Mouse (Mus musculus) activated CD4-positive, CD25-positive, alpha-beta regulatory T cell, adult 4 months (primary cell): ENCODE results near the gene Slc12a7. TPM values are rescaled to one million over a fixed set of nuclear protein-coding genes. Genes with fewer than 3 reads are reported as not detected.

Experiments
- ATAC-seq: one replicate; pipeline ENCODE4 v1.8.0; 2017
- polyA plus RNA-seq, 2 experiments: library from polyadenylated mRNA; unstranded; fragments of 100-300 nt; shearing (Covaris generic); gene quantifications; one replicate each; pipeline ENCODE4 v1.2.1; 2017

The Slc12a7 gene
- polyA plus RNA-seq, 2 experiments from 2014 or later = 30.3 to 34.9 TPM

DNA sequence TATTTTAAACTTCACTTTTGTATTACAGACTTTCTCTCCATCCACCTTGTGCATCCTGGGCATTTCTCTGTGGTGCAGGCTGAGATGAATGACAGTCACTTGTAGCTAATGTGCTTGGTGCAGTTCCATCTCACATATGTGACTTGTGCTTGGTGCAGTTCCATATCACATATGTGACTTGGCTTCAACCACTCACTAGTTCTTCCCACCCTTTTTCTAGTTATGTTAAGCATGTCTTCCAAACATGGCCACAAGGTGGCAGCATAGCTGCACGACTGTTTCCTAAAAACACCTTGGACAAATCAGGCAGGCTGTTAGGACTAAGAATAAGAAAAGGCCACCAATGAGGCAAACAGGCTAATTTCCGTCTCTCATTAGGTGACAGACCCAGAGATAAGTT is 14.7 kb upstream of the Slc12a7 start:
- peak; percentile 77 for ATAC-seq

DNA sequence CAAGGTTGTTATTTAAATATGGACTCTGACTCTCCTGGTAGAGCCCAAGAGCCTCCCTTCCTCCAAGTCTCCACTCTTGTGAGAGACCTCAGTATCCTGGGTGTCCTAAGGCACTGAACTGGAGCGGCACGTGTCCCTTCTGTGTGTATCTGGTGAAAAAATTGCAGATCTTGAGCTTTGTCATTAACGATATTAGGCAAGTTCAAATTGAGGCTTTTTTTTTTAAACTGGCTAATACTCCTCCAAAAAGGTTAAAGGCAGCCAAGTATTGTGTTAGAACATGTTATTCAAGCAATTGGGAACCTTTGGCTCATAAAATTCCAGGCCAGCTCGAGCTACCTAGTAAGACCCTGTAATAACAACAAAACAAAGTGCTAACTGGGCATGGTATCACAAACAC is 12.7 kb upstream of the Slc12a7 start:
- ATAC-seq = no peak

DNA sequence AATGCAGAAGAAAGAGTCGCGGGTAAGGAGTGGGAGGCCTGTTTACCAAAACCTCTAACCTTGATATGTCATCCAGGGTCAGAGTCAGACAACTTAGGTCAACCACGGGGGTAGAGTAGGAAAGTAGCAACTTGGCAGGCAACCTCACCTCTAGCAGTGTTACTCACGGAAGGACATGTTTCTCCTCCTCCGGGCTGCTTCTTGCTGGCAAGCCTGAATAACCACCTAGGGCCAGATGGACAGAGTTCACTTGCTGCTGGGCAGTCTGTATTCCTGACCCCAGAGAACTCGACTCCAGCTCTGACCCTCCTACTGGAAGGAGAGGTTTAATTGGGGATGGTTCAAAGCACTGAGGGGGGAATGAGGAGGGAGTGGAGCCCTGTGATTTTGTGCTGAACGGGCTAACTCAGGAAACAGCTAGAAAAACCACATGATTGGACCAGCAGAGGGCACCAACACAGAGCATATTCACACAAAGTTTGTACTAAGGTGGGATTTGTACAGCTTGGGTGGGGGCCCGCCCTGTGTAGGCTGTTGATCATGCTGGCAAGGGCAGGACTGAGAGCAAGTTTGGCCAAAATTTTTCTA is 9.7 kb upstream of the Slc12a7 start:
- ATAC-seq = no peak

DNA sequence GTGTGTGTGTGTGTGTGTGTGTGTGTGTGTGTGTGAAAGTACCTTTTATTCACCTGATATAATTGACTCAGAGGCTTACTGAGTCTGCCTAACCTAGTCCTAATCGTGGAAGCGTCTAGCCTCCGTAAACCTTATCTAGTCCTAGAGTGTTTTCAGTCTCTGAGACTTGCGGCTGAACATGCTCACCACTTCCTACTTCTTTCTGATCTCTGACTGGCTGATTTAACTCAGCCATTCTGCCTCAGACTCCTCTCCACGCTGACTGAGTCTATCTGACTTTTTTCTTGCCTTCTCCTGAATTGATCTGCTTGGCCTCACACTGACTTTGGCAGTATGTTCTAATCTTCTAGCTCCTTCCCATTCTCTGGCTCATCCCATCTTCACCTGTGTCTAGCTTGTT is 7.6 kb upstream of the Slc12a7 start:
- ATAC-seq = peak; percentile 95

DNA sequence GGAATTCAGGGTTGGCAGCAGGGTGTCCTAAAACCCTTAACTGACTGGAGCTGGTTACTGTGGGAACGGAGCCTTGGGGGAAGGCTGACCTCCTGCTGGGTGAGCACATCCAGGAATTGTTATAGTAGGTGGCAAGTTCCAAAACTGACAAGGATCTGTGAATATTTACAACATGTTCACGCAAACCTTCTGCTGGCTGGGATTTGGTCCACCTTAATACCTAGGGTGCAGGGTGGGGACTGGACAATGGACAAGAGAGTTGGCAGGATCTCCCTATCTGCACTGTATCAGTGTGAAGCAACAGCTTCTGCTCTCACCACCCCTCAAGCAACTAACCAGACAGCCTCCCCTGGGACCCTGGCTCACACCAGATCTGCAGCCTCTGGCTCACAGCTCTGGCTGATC is 5.3 kb upstream of the Slc12a7 start:
- ATAC-seq = no peak

DNA sequence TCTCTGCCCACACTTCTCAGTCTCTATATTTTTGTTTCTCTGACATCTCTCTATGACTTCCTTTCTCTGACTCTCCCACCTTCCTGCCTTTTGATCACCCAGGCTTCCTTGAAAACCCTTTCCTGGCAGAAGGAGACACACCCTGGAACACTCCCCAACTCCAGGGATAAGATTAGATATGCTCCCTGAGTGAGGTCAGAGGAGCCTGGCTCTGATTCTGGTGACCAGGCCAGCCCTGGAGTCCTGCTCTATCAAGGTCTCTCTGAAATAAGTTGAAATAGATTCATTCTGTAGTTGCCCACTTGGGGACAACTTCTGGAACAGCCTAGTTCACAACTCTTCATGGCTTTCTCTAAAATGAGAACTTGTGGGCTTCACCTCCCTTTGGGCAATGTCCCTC is 4.3 kb upstream of the Slc12a7 start:
- no peak for ATAC-seq

DNA sequence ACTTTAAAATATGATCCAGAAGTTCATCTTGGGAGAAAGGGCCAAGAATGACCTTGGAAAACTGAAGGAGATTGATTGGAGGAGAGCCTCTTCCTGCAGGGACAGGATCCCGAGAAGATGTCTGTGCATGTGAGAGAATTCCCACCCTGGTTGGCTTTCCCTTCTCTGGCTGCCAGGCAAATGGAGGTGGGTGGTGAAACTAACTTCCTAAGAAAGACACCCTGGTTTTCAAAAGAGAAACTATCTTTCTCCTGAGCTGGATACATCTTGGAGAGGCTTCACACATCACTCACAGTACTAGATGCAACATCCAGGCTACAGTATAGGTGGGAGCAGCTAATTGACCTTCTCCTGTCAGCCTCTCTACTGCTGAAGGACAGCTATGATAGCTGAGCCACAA is 2.0 kb upstream of the Slc12a7 start:
- ATAC-seq = no peak

DNA sequence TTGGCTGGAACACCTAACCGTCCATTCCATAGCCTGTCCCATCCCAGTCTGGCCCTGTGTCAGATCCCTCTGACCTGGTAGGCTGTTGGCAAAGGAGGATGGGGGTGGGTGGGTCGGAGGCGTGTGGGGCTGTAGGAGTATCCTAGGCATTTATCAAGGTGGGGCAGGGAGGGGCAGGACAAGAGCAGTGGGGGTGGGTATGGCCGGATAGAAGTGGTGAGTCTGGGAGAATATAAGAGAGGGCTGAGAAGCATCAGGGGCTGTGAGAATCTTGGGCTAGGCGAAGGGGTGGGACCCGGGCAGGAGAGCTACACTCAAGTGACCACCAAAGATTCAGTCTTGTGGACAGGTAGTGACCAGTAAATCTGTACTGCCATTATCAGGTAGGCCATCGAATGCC is 659 bp upstream of the Slc12a7 start:
- no peak for ATAC-seq

DNA sequence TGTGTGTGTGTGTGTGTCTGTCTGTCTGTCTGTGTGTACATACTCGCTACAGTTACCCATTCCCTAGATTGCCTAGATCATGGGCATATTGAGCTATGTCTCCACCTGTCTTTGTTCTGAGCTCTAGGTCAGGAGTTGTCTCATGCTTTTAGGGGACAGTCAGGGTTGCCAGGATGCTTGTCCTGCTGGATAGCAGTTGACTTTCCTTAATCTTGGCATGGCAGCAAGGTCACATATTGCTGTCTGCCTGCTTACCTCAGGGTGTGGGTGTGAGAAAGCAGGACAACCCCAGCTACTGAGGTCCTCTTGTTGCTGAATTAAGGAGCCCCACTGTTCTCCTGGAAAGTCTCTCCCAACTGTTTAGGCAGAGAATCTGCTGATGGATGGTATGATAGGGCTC is 1.5 kb downstream of the Slc12a7 start:
- no peak for ATAC-seq

DNA sequence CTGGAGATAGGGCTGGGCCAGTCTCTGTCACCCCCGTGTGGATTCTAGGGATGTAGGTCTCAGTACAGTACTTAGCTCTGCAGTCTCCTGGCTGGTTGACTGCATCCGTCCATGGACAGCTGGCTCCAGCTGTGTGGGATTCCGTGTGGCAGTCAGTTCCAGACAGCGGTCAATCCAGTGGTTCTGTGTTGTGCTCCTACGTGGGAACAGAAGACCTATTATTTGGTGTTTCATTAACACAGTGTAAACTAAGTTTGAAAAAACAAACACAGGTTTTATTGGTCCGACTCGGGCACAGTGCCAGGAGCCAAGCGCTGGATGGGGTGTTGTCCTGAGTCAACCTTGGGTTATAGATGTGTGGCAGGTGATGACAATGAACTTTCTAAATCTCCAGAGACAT is 2.4 kb downstream of the Slc12a7 start:
- no peak for ATAC-seq

DNA sequence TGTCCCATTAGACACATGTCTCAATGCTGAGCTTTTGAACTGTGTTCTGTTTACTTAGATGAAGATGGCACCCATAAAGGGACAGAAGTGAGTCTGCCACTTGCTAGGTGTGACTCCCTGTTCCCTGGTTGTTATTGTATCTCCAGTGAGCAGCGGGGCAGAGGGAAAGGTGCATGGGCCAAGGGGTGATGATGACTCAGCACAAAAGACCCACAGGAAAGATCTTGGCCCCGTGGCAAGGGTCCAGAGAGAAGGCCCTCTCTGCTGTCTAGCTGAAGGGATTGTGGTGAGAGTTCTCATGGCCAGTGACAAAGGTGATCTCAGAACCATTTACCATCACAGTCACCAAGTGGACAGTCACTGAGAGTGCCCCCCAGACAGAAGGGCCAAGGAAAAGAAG is 3.0 kb downstream of the Slc12a7 start:
- no peak for ATAC-seq

DNA sequence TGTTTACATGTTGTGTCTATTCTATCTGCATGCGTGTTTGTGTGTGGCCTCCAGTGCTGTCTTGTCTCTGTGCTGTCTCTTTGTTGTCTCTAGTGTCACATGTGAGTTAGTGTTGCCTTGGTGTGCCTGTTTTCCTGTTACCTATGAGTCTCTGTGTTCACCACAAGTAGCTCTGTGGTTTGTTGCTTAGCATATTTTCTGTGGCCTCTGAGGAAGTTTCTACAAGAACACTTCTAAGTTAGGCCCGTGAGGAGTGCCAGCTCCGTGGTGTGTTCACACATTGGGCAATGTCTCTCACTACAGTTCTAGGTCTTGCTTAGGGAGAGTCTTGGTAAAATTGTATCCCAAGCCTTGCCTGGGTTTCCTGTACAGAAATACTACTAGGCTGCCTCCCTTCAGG is 4.0 kb downstream of the Slc12a7 start:
- ATAC-seq = peak; percentile 86

DNA sequence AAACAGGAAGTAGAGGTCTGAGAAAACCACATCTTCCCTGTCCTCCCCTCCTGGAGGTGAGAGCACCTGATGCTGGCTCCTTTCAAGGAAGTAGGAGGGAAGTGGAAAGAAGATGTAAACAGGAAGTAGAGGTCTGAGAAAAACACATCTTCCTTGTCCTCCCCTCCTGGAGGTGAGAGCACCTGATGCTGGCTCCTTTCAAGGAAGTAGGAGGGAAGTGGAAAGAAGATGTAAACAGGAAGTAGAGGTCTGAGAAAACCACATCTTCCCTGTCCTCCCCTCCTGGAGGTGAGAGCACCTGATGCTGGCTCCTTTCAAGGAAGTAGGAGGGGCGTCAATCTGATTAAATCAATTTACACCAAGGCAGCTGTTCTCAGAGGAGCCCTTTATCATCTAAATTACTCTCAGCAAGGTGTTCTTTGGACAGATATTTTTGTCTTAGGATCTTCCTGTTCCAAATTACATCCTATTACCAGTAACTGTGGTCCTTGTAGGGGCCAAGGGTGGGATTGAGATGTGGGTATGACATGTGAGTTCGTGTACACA is 7.6 kb downstream of the Slc12a7 start:
- ATAC-seq = peak; percentile 30

DNA sequence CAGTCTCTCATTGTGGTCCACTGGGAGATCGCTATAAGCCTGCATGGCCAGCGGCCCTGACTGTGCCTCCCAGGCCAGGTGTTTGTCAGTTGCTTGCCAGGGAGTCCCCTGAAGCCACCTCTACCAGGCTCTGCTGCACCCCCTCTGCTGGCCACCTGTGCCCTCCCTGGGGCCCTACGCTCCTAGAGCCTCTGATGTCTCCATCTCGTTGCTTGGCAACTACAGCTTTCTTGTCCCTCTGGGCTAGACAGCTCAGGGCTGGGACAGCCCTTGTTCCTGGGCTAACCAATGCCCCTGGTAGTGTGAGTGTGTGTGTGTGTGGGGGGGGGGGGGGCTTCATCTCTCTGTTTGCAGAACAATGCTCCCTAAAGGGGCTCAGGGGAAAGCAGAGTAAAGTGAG is 10.1 kb downstream of the Slc12a7 start:
- no peak for ATAC-seq

DNA sequence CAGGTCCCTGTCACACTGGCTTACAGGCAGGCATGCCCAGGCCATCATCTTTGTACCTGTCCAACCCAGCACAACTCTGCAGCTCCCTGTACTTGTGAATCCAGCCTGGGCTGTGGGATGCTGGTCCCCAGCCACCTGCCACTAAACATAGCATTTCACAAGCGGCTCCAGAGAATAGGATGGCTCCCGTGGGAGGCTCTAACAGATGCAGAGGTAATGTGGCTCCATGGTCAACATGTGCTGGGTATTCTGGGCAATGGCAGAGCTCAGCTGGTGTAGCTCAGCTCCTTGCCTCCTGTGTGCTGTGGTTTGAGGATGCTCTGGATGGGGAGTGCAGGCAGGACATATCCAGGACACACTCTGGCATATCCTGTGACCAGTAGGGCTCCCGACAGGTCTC is 10.8 kb downstream of the Slc12a7 start:
- no peak for ATAC-seq

DNA sequence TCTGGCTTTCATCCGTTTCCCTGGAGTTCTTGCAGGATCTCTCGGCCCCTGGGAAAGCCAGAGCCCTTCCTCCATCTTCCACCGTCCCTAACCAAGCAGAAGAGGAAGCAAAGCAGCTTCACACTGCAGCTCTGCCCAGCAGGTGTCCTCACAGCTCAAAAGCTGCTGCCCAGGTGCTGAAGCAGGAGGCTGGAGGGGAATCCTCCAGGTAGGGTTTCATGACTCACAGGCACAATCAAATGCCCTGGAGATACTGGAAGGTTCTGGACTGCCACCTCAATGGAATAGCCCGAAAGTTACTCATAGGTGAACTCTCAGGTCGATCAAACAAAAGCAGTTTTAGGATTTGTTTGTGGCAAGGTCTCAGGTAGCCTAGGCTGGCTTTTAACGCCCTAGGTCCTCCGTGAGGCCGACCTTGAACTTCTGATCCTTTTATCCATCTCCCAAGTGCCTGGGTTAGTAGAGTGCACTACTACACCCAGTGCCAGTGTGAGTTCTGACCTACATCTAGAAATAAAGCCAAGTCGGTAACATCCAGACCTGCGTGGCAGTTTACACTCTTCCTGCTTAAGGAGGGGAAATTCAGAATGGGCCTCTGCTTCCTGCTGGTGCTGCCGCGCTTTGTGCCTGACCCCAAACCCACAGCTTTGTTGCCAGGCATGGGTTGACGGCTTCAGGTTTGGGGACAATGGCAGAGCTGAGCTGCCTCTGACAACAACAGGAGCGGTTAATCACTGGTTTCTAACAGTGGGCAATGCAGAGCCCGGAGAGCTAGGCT is 16.0 kb downstream of the Slc12a7 start:
- peak; percentile 81 for ATAC-seq

DNA sequence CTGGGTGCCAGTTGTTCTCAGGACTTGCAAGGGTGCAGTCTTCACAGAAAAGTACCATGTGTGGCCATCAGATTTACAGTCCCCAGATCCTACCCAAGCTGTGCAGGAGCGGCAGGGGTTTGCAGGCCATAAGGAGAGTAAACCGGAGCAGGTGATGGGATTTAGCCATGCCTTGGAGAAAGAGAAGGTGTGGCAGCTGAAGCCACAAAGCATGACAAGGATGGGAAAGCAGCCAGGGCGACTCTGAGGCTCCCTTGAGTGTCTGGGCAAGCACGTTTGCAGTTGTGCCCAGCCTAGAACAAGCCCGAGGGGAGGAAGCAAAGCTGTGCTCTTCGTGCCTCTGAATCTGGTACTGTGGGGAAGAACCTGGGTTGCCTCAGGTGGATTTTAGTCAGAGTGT is 17.5 kb downstream of the Slc12a7 start:
- no peak for ATAC-seq

DNA sequence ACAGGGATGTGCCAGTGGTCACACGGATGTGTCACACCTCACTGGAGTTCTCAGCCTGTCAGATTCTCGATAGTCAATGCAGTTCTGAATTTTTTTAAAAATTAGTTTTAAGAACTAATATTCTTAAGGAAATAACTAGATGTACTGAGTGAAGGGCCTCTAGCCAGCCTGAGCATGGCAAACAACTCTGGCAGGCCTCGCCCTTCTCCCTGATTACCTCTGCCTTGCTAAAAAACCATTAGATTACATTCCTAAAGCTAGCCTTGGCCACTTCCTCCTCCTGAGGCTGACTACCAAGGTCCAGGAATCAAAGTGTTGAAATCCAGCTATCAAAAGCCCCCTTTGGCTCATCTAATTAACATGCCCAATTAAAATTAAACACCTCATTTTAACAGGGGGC is 18.4 kb downstream of the Slc12a7 start:
- ATAC-seq = no peak

DNA sequence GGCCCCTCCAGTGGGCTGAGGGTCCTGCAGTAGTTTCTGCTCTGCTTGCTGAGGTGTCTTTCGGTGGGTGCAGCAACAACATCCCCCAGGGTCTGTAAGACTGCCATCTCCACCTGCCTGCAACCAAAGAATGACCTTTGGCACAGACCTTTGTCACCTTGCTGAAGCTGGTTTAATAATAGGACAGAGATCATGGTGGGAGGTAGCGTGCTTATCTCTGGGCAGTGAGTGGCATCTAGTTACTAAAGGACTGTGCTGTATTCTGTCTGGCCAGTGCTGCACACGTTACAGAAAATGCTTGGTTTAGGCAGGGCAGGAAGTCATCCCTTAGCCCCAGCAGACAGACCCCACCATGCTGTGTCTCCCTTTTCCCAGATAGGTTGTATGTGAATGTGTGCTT is 22.9 kb downstream of the Slc12a7 start:
- ATAC-seq = no peak

DNA sequence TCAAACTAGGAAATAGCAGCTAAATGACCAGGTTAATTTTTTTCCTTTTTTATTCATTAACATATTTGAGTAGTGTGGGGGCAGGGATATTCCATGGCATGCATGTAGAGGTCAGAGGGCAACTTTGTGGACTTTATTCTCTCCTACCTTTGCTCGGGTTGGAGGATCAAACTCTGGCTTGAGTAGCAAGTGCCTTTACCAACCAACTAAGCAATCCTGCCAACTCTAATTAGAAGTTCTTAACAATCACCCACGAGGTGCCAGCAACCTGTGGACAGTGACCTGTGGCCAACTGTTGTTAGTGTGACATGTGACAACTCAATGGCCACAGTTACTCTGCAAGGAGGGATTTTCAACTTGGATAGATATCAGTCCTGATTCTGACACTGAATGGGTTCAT is 24.0 kb downstream of the Slc12a7 start:
- no peak for ATAC-seq

DNA sequence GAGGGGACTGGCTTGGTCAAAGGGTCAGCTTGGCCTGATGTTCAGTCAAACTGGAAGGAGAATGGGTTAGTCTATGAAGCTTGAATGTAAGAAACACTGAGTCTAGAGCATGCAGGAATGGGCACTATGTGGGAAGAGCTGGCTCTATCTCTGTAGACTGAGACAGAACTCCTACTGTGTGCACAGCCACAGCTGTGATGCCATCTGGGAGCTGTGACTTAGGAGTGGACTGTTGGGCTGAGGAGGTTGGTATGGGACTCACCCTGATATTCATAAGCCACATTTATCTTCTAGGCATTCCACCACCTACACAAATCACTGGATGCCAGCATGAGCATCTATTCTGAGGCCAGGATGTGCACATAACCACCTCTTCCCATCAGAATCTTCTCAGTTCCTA is 24.5 kb downstream of the Slc12a7 start:
- no peak for ATAC-seq

DNA sequence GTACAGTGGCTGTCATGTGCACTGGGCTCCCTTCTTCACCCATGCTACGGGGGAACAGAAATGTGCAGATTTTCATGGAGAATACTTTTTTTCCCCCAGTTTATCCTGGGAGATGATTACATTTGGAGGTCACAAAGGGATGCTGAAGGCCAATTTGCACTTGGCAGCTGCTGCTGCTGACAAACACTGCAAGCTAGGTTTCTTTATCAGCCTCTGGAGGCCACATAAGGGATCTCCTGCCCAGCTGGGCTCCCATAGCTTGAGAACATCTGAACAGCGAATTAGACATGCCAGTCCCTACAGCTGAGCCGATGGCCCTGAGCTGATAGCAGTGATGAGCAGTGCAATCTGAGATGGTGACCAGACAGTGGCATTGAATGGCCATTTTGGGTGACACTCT is 26.7 kb downstream of the Slc12a7 start:
- no peak for ATAC-seq

DNA sequence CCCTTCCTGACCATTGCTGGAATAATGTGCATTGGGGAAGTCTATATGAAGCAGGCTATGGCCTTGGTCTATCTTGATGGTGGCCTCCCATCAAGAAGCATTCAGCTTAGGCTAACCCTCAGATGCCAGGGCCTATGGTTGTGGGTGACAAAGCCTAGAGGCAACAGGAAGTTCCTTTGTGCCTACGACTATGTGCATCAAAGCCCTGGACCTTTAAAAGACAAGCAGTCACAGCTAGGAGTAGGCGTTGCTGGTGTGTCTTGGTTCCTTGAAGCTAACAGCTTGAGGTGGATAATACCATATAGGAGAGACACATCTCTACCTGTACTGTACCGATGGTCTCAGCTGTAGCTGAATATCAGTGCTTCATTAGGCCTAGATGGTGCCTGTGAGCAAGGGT is 27.2 kb downstream of the Slc12a7 start:
- no peak for ATAC-seq

DNA sequence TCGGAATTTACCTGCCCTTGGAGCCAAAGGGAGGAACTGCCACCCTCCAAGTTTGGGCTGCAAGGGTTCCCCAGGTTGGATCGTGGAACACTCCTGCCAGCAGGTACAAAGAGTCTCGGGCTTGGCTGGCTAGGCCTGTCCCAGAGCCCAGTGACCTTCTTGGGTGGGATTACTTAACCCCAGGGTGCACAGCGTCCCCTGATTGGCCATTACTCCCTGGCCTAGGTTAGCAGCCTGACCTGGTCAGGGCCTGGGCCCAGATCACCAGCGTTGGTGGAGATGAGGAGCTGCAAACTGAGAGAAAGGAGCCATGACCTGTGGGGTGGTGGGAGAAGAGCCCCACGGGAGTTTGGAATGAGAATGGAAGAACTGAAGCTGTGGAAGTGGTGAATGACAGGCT is 30.0 kb downstream of the Slc12a7 start:
- ATAC-seq = no peak
